Mouse (Mus musculus): ENCODE data around the gene Tubgcp6.

The Tubgcp6 gene

DNA sequence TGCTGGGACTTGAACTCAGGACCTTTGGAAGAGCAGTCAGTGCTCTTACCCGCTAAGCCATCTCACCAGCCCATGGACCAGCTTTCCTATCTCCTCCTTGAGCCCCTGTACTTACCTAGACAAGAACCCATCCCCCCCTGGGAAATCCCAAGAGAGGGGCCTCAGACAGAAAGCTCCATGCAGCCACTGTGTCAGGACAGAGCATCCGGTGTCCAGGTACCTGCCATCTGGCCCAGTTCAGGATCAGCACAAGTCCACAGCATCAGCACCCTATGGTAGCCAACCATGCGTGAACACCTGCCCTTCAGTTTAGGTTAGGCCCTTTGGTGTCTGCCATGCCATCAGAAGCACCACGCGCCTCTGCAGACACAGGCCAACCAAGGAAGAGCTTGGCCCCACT lies 58.0 kb downstream of the Tubgcp6 start:
- no peak for DNase-seq (ENCODE audit: low spot score in 2 of 2)

DNA sequence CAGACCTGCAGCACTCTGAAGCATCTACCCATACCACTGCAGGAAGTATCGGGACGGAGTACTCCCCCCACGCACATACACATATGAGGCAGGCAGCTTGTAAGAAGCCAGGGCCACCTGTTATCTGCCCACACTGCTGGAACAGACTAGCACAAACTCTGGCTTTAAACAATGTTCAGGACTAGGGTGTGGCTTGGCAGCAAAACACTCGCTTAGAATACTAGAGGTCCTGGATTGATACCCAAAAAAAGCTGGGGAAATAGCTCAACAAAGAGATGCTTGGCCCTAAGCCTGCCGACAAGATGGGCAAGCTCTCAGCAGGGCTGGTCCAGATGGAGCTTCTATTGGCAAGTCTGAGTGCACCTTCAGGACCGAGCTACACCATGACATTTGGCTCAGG lies 59.4 kb downstream of the Tubgcp6 start:
- peak in 1 of 2 experiments; percentile 13 for DNase-seq (ENCODE audit: low spot score in 2 of 2)

DNA sequence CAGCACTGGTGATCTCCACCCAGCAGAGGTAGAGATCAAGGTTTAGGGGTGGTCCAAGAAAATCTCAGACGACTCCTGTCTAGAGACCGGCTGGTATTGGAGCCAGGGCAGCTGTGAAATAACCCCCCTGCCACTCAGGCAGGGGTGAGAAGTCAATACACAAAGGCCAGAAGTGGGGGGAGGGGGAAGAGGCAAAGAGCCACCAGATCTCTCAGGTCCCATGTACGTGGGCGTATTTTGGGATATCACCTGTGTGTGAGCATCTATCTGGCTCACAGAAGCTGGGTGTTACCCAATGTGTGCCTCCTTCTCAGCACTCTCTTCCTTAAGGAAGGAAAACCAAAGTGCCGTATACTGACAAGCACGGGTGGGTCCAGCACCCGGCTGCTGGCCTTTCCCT lies 59.9 kb downstream of the Tubgcp6 start:
- DNase-seq (ENCODE audit: low spot score in 2 of 2): no peak

DNA sequence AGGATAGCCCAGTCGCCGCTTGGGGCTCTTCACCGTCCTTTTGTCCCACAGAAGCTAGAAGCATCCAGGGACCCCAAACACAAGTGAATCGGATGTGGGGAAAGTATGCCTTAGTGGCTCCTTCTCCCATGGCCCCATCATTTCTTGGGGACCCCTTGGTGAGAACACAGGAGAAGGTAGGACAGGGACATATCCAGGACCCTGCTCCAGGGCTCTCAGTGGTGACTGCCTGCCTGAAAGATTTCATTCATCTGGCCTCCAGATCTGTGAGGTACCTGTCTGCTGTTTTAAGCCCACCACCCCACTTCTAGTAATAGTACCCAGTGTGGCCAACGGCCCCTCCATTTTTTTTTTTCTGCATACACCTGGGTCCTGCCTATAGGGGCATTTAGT lies 60.4 kb downstream of the Tubgcp6 start:
- DNase-seq (ENCODE audit: low spot score in 2 of 2): no peak

DNA sequence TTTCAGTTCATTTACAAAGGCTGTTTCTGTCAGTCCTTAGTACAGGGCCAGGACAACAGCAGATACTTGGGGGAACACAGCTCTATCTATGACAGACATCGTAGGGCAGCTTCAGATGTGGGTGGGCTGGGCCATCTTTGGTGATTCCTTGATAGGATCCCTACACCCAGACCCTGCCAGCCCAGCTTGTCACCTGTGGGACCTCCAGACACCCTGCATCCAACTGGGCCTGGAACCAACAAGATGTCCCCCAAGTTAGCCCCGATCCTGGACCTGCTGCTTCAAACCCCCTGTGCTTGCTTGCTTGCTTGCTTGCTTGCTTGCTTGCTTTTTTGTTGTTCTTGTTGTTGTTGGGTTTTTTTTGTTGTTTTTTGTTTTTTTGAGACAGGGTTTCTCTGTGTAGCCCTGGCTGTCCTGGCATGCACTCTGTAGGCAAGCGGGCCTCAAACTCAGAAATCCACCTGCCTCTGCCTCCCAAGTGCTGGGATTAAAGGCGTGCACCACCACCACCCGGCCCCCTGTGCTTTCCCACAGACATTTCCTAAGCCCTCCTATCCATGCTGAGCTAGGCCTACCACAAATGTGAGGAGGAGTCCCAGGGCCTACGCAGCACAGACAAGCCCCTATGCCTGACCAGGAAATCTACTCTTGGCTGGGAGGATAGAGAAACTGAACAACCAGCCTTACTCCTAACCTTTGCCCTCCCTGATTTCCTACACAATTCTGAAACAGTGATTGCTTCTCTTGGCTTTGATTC lies 61.0 kb downstream of the Tubgcp6 start:
- no peak for DNase-seq (ENCODE audit: low spot score in 2 of 2)

DNA sequence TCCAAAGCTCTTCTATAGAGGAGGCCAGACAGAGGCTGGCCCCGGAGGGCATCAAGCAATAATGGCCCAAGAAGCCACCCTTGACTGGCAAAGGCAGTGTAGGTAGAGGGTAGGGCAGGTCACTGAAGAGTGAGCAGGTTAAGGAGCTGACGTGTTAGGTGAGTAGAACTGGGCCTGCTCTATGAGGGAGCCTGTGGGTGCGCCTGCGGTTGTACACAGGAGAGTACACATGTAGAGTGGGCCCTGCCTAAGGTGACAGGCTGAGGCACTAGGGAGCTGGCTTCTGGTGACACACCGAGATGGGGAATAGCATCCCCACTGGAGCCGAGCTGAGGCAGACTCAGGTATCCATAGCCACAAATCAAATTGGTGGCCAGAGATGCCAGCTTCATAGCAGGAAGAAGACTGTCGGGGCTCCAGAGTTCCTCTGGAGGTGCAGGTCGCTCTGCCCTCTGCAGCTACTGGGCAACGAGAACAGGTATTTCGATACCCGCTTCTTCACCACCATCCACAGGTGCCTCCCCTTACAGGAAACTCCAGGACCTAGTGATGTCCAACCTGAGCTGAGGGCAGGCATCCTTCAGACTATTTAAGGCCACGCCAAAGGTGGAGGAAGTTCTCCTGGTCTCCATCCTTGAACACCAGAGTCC lies 62.0 kb downstream of the Tubgcp6 start:
- DNase-seq (ENCODE audit: low spot score in 2 of 2): no peak

DNA sequence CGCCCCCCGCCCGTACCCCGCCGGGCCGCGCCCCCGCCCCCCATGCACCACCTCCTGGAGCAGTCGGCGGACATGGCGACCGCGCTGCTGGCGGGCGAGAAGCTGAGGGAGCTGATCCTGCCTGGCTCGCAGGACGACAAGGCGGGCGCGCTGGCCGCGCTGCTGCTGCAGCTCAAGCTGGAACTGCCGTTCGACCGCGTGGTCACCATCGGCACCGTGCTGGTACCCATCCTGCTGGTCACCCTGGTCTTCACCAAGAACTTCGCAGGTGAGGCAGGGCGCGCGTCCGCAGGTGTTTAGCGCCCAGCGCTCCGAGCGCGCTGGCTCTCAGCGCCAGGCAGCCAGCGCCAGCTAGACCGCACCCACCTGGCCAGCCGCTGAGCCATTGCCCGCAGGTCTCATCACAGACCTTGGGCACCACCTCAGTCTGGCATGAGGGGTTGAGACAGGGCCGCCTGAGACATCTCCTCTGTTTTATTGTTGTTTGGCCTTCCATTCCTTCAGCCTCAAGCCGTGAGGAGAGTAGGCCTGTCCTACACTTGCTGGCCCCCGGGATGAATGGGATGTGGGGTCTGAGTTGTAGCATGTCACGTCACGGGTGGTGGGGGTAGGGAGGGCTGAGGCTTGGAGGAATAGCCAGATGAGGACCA lies 62.8 kb downstream of the Tubgcp6 start:
- DNase-seq (ENCODE audit: low spot score in 2 of 2): no peak

DNA sequence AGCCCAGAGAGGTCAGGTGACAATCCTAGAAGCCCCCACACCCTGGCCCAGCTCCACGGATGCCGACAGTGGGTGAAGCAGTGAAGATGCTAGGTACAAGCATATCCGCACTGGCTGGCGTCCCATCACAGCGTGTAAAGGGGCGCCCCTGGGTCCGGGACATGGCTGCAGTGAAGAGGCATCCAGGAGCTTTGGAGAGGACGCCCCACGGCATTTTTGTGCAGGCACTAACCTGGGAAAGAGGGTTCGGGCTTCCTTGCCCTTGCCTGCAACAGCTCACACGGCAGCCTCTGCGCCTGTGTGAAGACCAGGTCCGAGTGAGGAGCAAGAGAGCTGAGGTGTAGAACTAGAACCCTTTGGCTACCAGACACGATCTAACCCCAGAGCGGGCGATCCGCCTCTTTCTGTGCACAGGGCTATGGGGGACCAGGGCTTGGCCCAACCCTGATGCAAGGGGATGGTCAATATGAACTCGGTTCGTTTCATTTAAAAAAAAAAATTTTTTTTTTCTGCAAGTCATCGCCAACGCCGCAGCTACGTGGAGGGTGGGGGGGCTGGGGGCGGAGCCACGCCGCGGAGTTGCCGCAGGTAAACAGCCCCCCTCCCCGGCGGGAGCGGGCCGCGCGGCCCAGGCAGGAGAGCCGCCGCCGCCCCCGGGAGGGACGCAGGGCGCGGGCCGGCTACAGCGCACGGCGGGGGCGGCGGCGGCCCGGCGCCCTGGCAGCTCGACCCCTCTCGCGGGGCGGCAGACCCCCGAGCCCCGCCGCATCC lies 63.6 kb downstream of the Tubgcp6 start, which contains the start of gene Panx2:
Gene Panx2, plus strand, starts transcription at position 574 of the 771 bp plus-strand sequence.
- DNase-seq (ENCODE audit: low spot score in 2 of 2): no peak

DNA sequence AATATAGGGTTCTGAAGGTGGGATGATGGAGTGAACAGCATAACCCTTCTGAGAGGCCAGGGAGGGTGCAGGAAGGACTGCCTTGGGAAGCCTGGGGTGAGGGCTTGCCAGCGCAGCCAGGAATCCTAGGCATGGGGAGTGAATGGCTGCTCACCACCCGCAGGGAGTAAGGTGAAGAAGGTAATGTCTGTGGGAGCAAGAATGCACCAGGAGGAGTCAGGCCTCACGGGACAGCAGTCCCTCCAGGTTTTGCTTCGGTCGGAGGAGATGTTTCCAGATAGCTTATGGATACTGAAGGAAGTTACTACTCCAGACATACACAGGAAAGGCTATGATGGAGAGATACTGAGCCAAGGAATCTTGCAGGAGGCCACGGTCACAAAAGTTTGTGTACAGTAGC lies 64.2 kb downstream of the Tubgcp6 start:
- no peak for DNase-seq (ENCODE audit: low spot score in 2 of 2)

DNA sequence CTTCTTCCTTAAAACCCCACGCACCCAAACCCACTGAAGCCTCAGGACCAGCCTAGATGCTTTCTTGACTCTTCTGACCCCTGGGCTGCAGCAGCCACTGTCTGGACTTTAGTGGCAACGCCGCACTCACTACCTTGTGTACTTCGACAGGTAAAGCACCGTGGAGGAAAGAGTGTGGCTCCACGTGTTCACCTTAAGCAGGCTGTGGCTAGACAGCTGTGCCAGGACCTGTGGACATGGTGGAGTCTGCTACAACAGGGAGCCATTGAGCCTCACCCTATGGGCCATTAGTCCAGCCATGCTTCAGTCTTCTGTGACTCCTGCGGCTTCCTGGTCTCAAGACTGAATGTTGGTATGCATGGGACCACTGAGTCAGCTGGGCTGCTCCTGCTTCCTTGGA lies 68.2 kb downstream of the Tubgcp6 start:
- no peak for DNase-seq (ENCODE audit: low spot score in 2 of 2)
